Mouse (Mus musculus) forebrain, postnatal 0 days (tissue): ENCODE measurements around the gene Glod4. TPM values are rescaled to one million over a fixed set of nuclear protein-coding genes. Genes with fewer than 3 reads are reported as not detected.
A peak's percentile ranks its signal among the peaks of the same experiment; 100 is the strongest.

Experiments
- ATAC-seq: fragments of 200-750 bp; cut with Nextera tagmentation; 2 replicates; pipeline ENCODE4 v1.8.0; 2017; ENCODE audit warnings: mild to moderate bottlenecking, moderate library complexity
- DNase-seq: peaks from one replicate; pipeline ENCODE4 v3.0.0-alpha.2; 2015
- H3K27ac ChIP-seq: fragments of 300-500 bp; sonication (generic); 2 replicates; pipeline ENCODE4 v1.5.1; 2014; ENCODE audit warnings: low read depth, mild to moderate bottlenecking, antibody characterized with exemption, low read length, moderate library complexity, mixed read lengths
- H3K27me3 ChIP-seq: fragments of 300-500 bp; sonication (generic); 2 replicates; pipeline ENCODE4 v1.6.1; 2014; ENCODE audit warnings: mild to moderate bottlenecking, low read length, mixed read lengths; ENCODE audit not compliant: insufficient read depth
- H3K36me3 ChIP-seq: fragments of 300-500 bp; sonication (generic); 2 replicates; pipeline ENCODE4 v1.6.1; 2014; ENCODE audit warnings: mild to moderate bottlenecking, moderate library complexity; ENCODE audit not compliant: insufficient read depth
- H3K4me1 ChIP-seq: fragments of 300-500 bp; sonication (generic); 2 replicates; pipeline ENCODE4 v1.6.1; 2014; ENCODE audit warnings: antibody characterized with exemption; ENCODE audit not compliant: insufficient read depth
- H3K4me2 ChIP-seq: fragments of 300-500 bp; sonication (generic); 2 replicates; pipeline ENCODE4 v1.6.1; 2014; ENCODE audit warnings: low read depth, mild to moderate bottlenecking, moderate library complexity
- H3K4me3 ChIP-seq: fragments of 300-500 bp; sonication (generic); 2 replicates; pipeline ENCODE4 v1.5.1; 2014; ENCODE audit warnings: low read depth, low read length, mixed read lengths
- H3K9ac ChIP-seq: fragments of 300-500 bp; sonication (generic); 2 replicates; pipeline ENCODE4 v1.6.1; 2014; ENCODE audit warnings: mild to moderate bottlenecking
- H3K9me3 ChIP-seq: fragments of 300-500 bp; sonication (generic); 2 replicates; pipeline ENCODE4 v1.6.1; 2016; ENCODE audit warnings: low read length
- CTCF ChIP-seq: sonication (generic); IDR thresholded peaks from 2 replicates; pipeline ENCODE4 v1.5.1; 2016; ENCODE audit warnings: antibody characterized with exemption, control low read depth, low read depth
- WGBS: fragments of 180-500 bp; shearing (Covaris S2); extraction: QIAGEN DNeasy Blood & Tissue Kit; methylation state at CpG from one replicate; pipeline ENCODE4 v1.1.7; 2014; 5-methylcytosine and 5-hydroxymethylcytosine counted together
- polyA plus RNA-seq: library from polyadenylated mRNA; unstranded; fragments of >200 nt; fragmentation: Nextera tagmentation; extraction: Ambion mirVana; gene quantifications from 2 replicates; pipeline ENCODE4 v1.2.1, GENCODE M21; 2015
- total RNA-seq: library from RNA; depleted of rRNA; stranded (reverse); fragments of >200 nt; gene quantifications from 2 replicates; pipeline ENCODE4 v1.2.3, GENCODE M21; 2014

Gene Glod4
- total and polyA plus RNA-seq, 2 experiments from 2014 or later, result 79.7 to 126 TPM

DNA sequence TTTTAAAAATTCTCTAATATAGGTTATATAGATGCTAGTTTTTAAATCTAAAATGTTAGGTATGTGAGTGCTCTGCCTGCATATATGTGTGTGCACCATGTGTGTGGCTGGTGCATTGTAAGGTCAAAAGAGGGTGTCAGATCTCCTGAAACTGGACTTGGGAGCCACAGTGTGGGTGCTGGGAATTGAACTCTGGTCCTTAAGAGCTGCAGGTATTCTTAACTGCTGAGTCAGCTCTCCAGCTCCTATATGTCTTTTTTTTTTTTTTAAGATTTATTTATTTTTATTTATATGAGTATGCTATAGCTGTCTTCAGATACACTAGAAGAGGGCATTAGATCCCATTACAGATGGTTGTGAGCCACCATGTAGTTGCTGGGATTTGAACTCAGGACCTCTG, 2.9 kb upstream of the Glod4 start:
- Histone ChIP-seq H3K4me1 (peaks cover 6% of the 10 kb centered on the region; the same call in 1 of the 2 replicates), H3K4me2 (no peak overlapping the region), H3K4me3 (no peak overlapping the region), H3K27ac (no peak overlapping the region), H3K9ac (no peak overlapping the region), H3K9me3 (no peaks in the 10 kb centered on the region), H3K36me3 (peaks cover 30% of the 10 kb centered on the region), H3K27me3 (no peaks in the 10 kb centered on the region)
- ATAC-seq (no peak), DNase-seq (no peak)
- TF ChIP-seq CTCF, result no peak

DNA sequence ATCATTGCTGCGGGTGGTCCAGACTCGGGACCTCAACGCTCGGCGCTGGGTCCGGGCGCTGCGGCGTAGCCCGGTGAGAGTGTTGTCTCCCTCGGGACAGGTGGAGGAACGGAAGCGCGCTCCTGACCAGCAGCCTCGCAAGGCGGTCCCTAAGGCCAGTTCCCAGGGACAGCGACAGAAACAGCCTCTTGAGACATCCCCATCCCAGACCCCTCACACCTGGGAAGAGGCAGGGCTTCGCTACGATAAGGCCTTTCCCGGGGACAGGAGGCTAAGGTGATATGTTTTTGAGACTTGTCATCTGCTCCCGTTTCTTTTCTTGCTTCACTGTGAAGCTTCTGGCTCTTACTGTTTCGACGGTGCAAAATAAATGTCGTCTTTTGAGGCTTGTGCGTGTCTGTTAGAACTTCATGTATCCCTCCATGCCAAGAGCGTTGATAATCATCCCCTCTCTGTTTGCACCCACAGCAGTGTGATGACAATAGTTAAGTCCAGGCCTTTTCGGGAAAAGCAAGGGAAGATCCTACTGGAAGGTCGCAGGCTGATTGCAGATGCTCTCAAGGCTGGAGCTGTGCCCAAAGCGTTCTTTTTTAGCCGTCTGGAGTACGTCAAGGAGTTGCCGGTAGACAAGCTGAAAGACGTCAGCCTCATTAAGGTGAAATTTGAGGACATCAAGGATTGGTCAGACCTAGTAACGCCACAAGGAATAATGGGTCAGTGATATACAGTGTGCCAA, 454 bp upstream of the Glod4 start:
- DNase-seq (peak; percentile 50), ATAC-seq (peak; percentile 42)
- peak overlapping the region; percentile 82 for H3K27ac ChIP-seq
- H3K36me3 ChIP-seq, result peaks cover 16% of the 10 kb centered on the region
- H3K4me3 ChIP-seq, result peak overlapping the region; percentile 83
- H3K27me3 ChIP-seq, result no peaks in the 10 kb centered on the region
- H3K4me1 ChIP-seq, result peaks cover 6% of the 10 kb centered on the region; the same call in 1 of the 2 replicates
- WGBS, result 4% methylated on average over 34 of the region's 34 CpGs
- H3K4me2 ChIP-seq, result peak overlapping the region; percentile 76
- H3K9ac ChIP-seq, result peak overlapping the region; percentile 74
- no peak for TF ChIP-seq CTCF
- H3K9me3 ChIP-seq, result no peaks in the 10 kb centered on the region

DNA sequence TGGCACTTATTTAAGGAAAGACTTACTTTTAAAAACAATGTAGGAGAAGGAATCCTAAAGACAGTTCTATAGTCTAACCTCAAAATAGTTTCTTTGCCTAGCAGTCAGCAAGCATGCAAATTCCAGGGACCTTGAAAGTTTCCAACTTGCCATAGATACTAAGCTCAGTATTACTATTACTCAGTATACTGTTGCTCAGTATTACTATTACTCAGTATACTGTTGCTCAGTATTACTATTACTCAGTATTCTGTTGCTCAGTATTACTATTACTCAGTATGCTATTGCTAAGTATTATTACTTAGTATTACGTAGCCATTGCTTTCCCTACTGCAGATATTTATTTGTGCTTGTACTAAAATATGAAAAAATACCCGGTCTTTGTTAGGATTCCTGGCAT, 3.8 kb downstream of the Glod4 start:
- Histone ChIP-seq H3K27me3 (no peaks in the 10 kb centered on the region), H3K9ac (no peak overlapping the region), H3K9me3 (no peaks in the 10 kb centered on the region), H3K36me3 (peaks cover 23% of the 10 kb centered on the region), H3K4me3 (no peak overlapping the region), H3K4me1 (peaks cover 6% of the 10 kb centered on the region; the same call in 1 of the 2 replicates), H3K4me2 (no peak overlapping the region), H3K27ac (no peak overlapping the region)
- no peak for TF ChIP-seq CTCF
- DNase-seq (no peak), ATAC-seq (no peak)
- 97% methylated on average over 2 of the region's 2 CpGs for WGBS

DNA sequence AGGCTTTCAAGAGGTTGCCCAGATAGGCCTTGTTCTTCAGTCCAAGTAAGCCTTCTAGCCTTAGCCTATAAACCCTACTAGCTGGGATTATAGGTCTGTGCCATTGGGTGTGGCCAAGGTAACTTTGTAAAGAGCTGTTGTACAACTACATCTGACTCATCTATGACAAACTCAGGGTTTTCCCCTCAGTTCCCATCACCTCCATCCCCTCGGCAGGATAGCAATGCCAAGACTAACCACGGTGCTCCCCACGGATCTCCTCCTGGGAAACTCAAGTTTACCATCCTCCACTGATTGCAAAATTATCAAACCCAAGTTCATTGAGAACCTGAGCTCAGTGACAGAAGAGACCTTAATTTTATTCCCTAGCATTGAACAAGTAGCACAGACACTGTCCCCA, 7.4 kb downstream of the Glod4 start:
- ATAC-seq (no peak), DNase-seq (no peak)
- no peak overlapping the region for H3K9ac ChIP-seq
- no peak overlapping the region for H3K4me2 ChIP-seq
- peaks cover 53% of the 10 kb centered on the region for H3K36me3 ChIP-seq
- H3K4me1 ChIP-seq, result no peaks in the 10 kb centered on the region
- no peaks in the 10 kb centered on the region for H3K27me3 ChIP-seq
- TF ChIP-seq CTCF, result no peak
- H3K27ac ChIP-seq, result no peak overlapping the region
- H3K9me3 ChIP-seq, result no peaks in the 10 kb centered on the region
- WGBS, result 92% methylated on average over 3 of the region's 3 CpGs
- H3K4me3 ChIP-seq, result no peak overlapping the region

DNA sequence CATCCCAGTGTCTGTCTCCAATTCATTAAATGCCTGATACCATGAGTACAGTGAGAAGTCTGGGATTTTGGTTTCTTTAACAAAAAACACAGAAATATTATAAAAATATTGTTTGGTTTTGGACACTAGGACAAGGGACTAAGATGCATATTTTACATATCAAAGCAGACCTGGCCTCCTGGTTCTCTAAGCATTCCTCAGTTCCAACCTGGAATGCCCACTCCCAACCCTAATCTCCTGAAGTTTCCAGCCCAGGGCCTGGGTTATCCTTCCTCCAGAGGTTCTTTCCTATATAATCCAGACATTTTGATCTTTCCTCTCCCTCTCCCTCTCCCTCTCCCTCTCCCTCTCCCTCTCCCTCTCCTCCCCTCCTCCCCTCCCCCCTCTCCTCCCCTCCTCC, 18.5 kb downstream of the Glod4 start:
- Histone ChIP-seq H3K4me1 (no peaks in the 10 kb centered on the region), H3K27me3 (no peaks in the 10 kb centered on the region), H3K9ac (no peak overlapping the region), H3K4me3 (no peak overlapping the region), H3K4me2 (no peak overlapping the region), H3K36me3 (peaks cover 37% of the 10 kb centered on the region), H3K9me3 (no peaks in the 10 kb centered on the region), H3K27ac (no peak overlapping the region)
- no peak for DNase-seq
- no peak for TF ChIP-seq CTCF
- no peak for ATAC-seq

DNA sequence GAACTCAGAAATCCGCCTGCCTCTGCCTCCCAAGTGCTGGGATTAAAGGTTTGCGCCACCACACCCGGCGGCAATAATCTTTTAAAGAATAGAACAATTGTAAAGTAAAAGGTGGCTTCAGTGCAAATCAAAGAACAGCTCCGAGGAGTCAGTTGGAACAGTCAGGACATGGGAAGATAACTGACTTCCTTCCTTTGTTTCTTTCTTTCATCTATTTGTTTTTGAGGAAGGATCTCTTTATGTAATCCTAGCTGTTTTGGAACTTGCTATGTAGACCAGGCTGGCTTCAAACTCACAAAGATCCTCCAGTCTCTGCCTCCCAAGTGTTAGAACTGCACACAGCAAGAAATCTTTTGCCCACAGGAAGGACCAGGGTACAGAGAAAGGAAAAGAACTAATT, 18.9 kb downstream of the Glod4 start:
- WGBS, result 98% methylated on average over 5 of the region's 5 CpGs
- ATAC-seq (no peak), DNase-seq (no peak)
- TF ChIP-seq CTCF, result no peak
- Histone ChIP-seq H3K9me3 (no peaks in the 10 kb centered on the region), H3K4me2 (no peak overlapping the region), H3K27ac (no peak overlapping the region), H3K36me3 (peaks cover 41% of the 10 kb centered on the region), H3K9ac (no peak overlapping the region), H3K27me3 (no peaks in the 10 kb centered on the region), H3K4me1 (no peaks in the 10 kb centered on the region), H3K4me3 (no peak overlapping the region)

DNA sequence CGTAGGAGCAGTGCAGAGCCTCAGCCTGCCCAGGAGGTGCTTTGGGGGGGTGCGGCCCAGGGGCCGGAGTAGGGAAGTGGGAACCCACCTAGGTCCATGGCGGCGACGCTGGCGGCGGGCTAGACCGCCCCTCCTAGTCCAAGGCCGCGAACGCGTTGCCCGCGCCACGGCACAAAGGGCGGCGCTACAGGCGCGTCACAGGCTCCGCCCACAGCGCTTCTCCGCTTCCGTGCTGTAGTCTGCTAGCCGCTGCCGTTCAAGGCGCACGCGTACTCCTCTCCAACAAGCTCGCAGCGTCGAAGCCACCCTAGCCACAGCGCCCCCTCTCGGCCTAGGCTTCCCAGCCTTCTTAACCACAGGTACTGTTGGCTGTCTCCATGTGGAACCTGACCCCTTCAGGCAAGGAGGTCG, 26.1 kb downstream of the Glod4 start, which contains the start of the genes Dbil5 and Gemin4:
Gene Dbil5 (plus strand): TSS at position 219 of the 411 bp plus-strand sequence.
Gene Gemin4 (minus strand): TSS at position 275 of the 411 bp plus-strand sequence.
- DNase-seq, result peak; percentile 98
- peaks cover 29% of the 10 kb centered on the region for H3K36me3 ChIP-seq
- peak within 1 kb of the TSS; percentile 89 for H3K27ac ChIP-seq
- peak within 1 kb of the TSS; percentile 86 for H3K9ac ChIP-seq
- peak within 1 kb of the TSS; percentile 64 for H3K4me2 ChIP-seq
- peak; percentile 99 for TF ChIP-seq CTCF
- peak within 1 kb of the TSS; percentile 67 for H3K4me3 ChIP-seq
- 4% methylated on average over 35 of the region's 35 CpGs for WGBS
- no peaks in the 10 kb centered on the region; the same call in 1 of the 2 replicates for H3K4me1 ChIP-seq
- ATAC-seq, result peak; percentile 99
- no peaks in the 10 kb centered on the region for H3K9me3 ChIP-seq
- no peaks in the 10 kb centered on the region for H3K27me3 ChIP-seq
